Mouse (Mus musculus) left cerebral cortex, adult 8-10 months (tissue): ENCODE results near the gene Nucb1. TPM values are rescaled to one million over a fixed set of nuclear protein-coding genes. Genes with fewer than 3 reads are reported as not detected.
"Not testable (repeated sequence)": the region's sequence is repeated elsewhere in the genome, so short reads cannot be mapped to it uniquely, and the experiment has no call there.

ENCODE experiments used
- DNase-seq, 2 experiments: peaks; one replicate each; pipeline ENCODE4 v3.0.0; 2022; ENCODE audit warnings: low spot score in 2 of 2
- total RNA-seq, 4 experiments: library from RNA; stranded (reverse); gene quantifications; 2 replicates each; pipeline ENCODE4 v1.2.4; 2022

The Nucb1 gene
- total RNA-seq, 4 experiments from 2014 or later, result 97.8 to 121 (median 110) TPM

DNA sequence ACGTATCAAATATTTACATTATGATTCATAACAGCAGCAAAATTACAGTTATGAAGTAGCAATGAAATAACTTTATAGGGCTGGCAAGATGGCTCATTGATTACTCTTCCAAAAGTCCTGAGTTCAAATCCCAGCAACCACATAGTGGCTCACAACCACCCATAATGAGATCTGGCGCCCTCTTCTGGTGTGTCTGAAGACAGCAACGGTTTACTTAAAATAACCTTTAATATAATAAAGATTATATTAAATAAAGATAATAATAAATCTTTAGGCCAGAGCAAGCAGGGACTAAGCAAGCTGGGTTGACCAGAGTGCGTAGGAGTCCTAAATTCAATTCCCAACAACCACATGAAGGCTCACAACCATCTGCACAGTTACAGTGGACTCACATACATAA is 47.3 kb downstream of the Nucb1 start:
- not testable (repeated sequence) for DNase-seq

DNA sequence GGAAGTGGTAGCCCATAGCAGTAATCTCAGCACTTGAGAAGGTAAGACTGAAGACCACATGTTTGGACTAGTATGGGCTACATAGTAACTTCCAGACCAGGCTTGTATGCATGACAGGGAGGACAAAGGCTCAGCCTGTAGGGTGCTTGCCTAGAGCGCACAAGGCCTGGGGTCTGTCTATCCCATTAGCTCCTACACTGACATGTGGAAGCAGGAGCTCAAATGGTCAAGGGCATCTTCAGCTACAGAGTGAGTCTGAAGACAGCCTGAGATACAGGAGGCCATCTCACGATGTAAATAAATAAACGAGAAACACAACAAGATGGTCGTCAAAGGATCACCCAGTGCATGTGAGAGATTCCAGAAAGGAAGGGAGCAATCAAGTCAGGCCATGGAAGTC is 47.9 kb downstream of the Nucb1 start:
- no peak for DNase-seq

DNA sequence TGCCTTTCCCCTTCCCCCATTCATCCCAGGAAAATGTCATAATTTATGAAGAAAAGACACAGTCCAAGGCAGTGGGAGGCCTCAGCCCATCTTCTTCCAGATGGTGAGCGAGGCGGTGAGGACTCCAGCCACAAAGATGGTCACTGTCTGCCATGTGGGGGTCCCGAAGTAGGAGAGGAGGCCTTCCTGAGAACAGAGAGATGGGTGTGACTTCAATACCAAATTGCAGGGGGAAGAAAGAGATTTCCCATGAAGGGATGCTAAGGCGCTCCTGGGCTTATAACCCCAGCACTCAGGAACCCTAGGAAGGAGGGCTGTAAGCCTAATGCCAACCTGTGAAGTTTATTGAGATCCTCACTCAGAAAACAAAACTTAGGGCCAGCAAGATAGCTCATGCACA is 48.4 kb downstream of the Nucb1 start:
- no peak for DNase-seq

DNA sequence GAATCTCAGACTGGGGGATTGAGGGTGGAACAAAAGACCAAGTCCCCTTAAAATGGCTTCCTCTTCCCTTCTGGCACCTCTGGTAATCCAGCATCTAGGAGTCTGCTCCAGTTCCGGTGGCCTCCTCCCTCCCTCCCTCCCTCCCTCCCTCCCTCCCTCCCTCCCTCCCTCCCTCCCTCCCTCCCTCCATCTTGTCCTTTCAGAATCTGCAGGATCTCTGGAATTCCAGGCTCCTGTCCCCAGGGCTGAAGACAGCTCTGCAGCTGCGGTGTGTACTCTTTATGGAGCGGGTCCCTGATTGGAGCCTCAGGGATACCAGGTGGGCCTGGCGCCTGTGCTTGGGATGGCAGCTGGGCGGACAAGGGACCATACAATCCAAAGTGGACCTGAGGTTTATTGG is 48.9 kb downstream of the Nucb1 start:
- DNase-seq, result no peak

DNA sequence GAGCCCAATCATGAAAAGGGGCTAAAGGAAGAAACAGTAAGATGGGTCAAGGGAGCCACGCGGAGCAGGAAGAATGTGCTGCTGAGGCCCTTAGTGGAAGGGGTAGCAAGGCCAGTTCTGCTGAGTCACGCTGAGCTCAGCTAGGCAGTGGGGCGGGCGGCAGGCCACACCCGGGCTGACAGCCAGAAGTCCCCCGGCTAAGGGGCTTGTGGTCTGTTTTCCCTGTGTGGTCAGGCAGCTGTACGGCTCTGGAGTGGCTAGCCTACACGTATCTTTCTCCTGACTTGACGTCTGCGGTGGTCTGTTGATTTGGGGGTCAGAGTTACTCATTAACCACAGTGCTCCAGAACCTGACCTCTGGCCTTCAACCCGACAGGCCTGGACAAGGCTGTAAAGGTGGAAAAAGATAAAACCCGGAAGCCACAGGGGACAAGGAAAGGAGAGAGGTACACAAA is 49.3 kb downstream of the Nucb1 start:
- DNase-seq, result no peak

DNA sequence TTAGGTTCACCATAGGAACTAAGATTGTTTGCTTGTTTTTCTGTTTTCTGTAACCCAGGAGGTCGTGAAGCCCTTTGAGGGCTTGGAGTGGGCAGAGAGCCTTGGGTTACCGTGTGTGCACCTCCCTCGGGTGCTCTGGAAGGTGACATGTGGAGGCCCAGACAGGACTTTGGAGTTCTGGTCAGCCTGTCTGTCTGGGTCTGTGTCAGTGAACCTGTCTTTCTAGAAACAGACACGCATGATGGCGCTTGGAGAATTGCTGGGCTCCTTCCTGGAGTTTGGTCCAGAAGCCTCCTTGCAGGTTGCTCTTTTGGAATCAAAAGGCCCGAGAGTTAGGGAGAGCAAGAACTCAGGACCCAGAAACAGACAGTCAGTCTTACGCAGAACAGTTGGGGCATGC is 49.8 kb downstream of the Nucb1 start:
- no peak for DNase-seq

DNA sequence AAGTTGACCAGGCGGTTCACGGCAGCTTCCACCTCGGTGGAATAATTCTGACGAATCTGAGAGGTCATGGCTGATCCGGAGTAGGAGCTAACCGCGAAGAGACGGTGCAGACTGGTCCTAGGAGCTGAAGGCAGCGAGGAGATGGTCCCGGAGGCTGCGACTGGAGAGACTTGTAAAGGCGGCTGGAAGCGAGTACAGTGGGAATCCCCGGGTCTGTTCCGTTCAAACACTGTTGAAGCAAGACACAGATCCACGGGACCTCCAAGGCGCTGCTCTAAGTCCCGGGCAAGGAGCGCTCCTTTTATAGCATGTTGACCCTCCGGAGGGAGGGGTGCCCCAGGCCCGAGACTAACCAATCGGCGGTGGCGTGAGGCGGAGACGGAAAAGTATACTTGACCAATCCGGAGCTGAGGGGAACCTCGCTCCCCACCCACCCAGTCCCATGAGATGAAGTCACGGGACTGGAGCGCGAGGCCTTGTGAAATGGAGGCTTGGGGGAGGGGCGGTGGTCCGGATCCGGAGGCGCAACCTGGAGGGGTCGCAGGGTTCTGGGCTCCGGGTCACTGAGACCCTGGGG is 50.6 kb downstream of the Nucb1 start, which contains the start of gene Ftl1:
Gene Ftl1 (minus strand): TSS at position 321 of the 577 bp plus-strand sequence.
- peak; percentile 97 to 98 for DNase-seq

DNA sequence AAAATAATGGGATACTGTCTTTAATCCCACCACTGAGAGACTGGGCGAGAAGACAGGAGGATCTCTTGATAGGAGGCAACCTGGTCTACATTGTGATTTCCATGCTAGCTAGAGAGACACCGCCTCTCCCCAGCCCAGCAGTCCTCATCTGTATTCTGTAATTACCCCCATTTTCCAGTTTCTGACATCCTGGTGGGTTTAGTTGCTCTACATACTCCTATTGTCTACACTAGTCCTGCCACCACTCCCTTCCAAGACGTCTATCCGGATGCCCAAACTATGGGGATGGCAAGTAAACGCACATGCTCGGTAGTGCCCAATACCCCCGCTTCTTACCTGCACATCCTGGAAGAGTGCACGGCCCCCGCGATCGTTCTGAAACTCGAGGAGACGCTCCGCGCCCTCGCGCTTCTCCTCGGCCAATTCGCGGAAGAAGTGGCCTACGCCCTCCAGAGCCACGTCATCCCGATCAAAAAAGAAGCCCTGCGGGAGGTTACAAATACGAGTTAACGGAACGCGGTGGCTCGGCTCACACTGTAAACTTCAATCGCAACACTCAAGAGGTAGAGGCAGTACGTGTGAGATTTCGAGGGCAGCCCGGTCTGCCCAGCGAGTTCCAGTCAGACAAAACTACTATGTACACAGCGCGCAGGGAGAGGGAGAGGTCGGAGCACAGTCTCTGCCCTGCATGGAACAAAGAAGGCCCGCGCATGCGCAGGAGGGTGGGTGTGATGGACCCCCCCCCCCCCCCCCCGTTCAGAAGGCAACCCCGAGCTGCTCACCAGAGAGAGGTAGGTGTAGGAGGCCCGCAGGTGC is 51.2 kb downstream of the Nucb1 start:
- peak; percentile 51 to 59 for DNase-seq

DNA sequence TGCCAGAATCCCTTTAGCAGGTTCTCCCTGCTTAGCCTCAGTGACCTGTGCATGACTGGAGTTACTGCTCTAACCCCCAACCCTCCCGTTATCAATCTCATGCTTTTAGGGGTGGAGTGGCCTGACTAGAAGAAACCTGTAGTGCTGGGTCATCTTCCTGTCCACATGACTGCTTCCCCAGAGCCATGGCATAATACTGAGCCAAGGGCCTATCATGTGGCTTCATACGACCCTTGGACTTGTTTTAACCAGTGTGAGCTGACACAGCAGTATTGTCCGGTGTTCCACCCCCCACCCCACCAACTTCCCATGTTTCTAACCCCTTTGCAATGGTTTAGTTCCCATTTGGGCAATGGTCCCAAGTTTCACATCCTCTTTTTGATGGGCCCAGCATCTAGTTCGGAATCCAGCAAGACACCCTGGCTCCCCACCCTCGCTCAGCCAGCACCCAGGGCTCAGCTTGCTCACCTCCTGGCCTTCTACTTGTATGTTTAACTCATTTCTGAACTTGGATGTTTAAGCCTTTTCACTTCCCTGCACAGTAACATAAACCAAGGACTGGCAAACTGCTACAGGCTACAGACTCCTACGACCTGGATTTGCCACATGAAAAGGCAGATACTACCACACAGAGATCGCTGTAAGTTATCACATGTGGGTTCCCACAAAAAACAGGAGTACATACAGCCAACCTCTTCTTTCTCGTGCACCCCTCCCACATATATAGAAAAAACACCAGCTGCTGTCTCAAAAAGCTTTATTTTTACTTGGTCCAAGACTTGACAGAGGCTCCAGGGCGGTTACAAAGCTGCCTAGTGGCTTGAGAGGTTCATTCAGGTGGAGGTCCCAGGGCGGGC is 52.8 kb downstream of the Nucb1 start:
- no peak for DNase-seq

DNA sequence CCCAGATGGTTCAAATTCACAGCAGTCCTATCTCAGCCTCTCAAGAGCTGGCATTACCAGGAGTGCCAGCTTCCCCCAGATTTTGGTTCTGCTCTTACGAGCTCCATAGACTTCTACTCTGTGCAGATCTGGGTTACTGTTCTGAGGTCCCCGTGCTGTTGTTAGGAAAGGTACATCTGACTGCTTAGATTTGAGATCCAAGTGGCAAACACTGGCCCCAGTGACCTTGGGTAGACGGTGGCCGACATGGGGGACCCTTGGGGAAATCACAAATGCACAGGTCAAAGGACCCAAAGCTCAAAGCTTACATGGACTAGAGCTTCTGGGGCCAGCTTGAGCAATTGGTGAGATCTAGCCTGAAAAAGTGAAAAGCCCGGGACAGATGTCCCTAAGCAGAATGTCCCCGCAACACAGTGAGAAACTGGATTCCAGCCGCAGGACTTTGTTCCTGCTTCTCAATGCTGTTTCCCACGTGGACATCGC is 53.4 kb downstream of the Nucb1 start:
- no peak for DNase-seq

DNA sequence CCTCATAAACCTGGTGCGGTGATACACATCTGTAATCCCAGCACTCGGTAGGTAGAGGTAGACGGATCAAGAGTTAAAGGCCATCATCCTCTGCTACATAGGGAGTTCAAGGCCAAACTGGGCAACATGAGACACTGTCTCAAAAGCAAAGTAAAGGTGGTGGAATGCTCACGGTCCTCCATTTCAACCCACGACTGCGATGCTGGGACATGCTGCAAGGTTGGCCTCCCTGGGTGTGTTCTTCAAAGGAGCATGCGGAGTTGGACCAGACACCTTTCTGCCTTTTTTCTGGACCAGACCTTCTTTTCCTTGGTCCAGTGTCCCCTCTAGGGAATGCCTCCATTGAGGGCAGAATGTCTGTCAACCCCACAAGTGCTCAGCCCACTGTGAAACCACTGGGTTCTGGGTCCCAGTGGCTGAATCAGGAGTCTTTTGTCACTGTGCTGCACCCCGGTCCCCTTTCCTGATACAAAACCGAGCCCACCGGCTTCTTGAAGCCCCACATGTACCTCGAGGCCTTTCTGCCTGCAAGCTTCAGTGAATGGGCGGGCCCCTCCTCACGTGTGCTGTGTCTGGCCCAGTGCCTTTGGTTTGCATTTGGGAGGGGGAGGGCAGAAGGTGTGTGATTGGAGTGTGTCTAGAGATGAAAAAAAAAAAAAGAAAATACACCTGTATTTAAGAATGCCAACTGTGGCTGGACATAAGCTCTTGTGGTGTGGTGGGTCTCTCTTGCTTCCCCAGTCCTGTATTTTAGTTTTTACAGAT is 54.1 kb downstream of the Nucb1 start:
- DNase-seq, result no peak

DNA sequence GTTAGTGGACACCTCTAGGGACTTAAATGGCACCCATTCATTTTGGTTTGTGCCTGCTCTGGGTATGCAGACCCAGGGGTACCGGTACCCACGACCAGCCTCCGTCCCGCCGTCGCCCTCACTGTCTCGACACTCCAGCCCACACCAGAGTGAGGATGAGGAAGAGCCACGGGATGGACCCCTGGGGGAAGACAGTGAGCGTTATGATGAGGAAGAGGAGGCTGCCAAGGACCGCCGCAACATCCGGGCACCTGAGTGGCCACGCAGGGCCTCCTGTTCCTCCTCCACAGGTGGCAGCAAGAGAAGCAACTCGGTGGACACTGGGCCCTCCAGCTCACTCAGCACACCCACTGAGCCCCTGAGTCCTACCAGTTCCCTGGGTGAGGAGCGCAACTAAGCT is 55.2 kb downstream of the Nucb1 start:
- no peak for DNase-seq

DNA sequence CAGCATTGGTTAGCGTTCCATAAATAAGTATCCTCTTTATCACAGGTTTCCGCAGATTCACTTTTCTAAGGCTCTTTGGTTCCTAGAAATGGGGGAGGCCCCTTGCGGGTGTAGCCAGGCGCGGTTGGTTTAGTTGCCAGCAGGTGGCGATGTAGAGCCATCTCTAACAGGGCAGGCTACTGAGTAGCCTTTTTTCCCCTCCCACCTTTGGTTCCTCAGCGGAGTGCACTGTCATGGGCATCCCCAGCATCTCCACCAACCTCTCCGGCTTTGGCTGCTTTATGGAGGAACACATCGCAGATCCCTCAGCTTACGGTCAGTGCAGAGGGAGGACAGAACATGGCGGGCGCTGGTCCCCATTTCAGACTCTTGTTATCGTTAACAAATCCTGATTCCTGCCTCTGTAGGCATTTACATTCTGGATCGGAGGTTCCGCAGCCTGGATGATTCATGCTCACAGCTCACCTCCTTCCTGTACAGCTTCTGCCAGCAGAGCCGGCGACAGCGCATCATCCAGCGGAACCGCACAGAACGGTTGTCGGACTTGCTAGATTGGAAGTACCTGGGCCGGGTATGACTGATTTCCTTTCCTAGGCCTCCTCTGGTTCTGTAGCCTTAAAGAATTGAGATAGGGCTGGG is 58.7 kb downstream of the Nucb1 start:
- DNase-seq, result peak; percentile 72 to 81

DNA sequence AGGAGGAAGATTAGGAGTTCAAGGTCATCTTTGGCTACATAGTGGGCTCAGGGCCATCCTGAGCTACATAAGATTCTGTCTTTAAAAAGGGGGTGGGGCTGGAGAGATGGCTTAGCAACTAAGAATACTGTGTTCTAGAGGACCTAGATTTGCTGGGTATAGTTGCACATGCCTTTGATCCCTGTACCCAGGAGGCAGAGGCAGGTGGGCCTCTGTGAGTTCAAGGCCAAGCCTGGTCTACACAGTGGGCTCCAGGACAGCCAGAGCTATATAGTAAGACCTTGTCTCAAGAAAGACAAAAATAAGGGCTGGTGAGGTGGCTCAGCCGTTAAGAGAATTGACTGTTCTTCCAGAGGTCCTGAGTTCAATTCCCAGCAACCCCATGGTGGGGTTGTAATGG is 60.2 kb downstream of the Nucb1 start:
- DNase-seq, result no peak

DNA sequence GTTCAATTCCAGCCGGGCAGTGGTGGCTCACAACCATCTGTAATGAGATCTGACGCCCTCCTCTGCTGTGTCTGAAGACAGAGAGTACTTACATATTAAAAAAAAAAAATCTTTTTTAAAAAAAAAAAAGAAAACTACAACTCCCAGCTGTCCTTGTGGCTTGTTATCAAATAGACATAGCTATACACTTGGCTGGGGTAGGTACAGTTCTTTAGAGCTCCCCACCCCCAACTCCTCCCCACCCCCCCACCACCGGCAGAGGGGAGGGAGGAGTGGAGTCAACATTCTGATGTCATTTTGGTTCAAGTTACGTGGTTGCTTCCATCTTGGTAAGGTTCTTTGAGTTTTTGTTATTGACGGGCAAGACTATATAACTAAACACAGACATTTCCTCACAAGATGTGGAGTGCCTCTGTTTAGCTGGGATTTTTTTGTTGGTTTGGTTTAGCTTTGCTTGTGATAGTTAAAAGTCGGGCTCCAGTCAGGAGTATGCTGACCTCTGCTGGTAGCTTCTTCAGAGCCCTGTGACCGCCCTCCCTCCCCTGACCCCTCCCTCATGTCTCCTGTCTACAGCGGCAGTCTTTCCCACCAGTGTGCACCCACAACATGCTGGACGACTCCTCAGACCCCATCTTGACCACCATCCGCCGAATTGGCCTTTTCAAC is 62.7 kb downstream of the Nucb1 start:
- DNase-seq, result no peak

DNA sequence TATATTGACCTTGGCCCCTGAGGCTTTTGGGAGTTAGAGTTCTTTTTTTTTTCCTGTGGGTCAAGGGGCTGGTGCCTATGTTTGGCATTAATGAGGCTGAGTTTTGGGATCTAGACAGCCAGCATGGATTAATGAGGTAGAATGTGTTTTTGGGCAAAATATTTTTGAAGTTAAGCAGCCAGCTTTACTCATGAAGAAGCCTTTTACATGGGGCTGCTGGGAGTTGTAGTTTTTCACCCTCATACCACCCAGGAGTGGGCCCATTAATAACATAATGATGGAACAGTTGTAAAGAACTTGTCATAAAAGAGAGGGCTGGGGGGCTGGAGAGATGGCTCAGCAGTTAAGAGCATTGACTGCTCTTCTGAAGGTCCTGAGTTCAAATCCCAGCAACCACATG is 63.6 kb downstream of the Nucb1 start:
- DNase-seq, result no peak

DNA sequence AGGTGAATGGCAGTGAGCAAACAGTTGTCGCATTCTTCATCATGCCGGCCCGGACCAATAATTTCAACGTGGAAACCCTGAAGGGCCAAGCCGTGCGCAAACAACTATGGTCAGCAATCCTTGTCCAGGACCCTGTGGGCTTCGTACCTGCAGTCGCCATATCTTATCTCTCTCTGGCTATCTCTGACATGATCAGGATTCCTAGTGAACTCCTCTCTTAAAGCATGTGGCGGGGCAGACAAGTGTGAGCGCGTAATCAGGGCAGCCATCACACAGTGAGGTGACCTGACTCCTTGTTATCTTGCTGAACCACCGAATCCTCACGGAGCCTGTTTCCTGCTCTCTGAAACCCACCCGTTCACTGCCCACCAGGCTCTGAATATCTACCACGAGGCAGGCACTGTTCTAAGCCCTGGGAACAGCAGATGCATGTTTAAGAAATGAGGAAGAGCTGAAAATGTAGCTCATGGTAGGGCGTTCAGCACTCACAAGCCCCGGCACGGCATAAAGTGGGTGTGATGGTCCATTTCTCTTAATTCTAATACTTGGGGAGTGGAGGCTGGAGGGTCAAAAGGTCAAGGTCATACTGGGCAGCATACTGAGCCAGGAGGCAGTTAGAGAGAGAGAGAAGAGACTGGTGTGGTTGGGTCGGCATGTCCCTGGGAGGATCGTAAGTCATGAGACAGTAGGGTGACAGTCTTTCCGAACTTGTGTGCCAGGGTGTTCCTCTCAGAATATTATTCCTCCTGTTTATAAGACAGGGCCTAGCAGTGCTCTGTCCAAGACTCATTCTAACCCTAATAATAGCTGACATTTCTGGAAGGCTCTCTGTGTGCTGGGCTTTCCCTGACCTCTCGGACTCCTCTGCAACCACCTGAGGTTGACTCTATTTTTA is 66.4 kb downstream of the Nucb1 start:
- no peak for DNase-seq
